Mouse (Mus musculus) frontal cortex, postnatal 25 days (tissue): ENCODE measurements around the gene C5ar2.
"Not testable (repeated sequence)": the region's sequence is repeated elsewhere in the genome, so short reads cannot be mapped to it uniquely, and the experiment has no call there.

ENCODE experiments used
- DNase-seq, 2 experiments: peaks; one replicate each; pipeline ENCODE4 v3.0.0; 2022; ENCODE audit warnings: low spot score in 2 of 2

Gene C5ar2

GRCm38 (mm10) chr7:16244067-16244466, at the start of gene C5ar2:
Gene C5ar2, minus strand, starts transcription at chr7:16244154.
- DNase-seq = no peak

- no peak for DNase-seq
Observed at GRCm38 (mm10) chr7:16287791-16288190, 43.8 kb upstream of the C5ar2 start.

GRCm38 (mm10) chr7:16287016-16287415, 43.1 kb upstream of the C5ar2 start:
- DNase-seq = no peak

GRCm38 (mm10) chr7:16286026-16286961, 42.3 kb upstream of the C5ar2 start, which contains the start of gene Ccdc9:
Gene Ccdc9, minus strand, starts transcription at chr7:16286795.
- DNase-seq = peak; percentile 96 to 98

GRCm38 (mm10) chr7:16285450-16286025, 41.6 kb upstream of the C5ar2 start:
- DNase-seq = peak in 1 of 2 experiments; percentile 41

GRCm38 (mm10) chr7:16284904-16285303, 41.0 kb upstream of the C5ar2 start:
- DNase-seq = no peak

GRCm38 (mm10) chr7:16284001-16284400, 40.0 kb upstream of the C5ar2 start:
- no peak for DNase-seq

GRCm38 (mm10) chr7:16282334-16282733, 38.4 kb upstream of the C5ar2 start:
- no peak for DNase-seq

GRCm38 (mm10) chr7:16280721-16281120, 36.8 kb upstream of the C5ar2 start:
- DNase-seq = no peak

- DNase-seq = no peak
Observed at GRCm38 (mm10) chr7:16274922-16275890, 31.3 kb upstream of the C5ar2 start.

GRCm38 (mm10) chr7:16273766-16274140, 29.8 kb upstream of the C5ar2 start:
- peak; percentile 42 to 59 for DNase-seq

GRCm38 (mm10) chr7:16273081-16273765, 29.3 kb upstream of the C5ar2 start, which contains the start of gene Inafm1:
Gene Inafm1, minus strand, starts transcription at chr7:16273617.
- DNase-seq = peak; percentile 54 to 66

GRCm38 (mm10) chr7:16272681-16273080, 28.7 kb upstream of the C5ar2 start:
- peak; percentile 31 to 48 for DNase-seq

- no peak for DNase-seq
Observed at GRCm38 (mm10) chr7:16271139-16271538, 27.2 kb upstream of the C5ar2 start.

- not testable (repeated sequence) for DNase-seq
Observed at GRCm38 (mm10) chr7:16266593-16266992, 22.6 kb upstream of the C5ar2 start.

GRCm38 (mm10) chr7:16265856-16266255, 21.9 kb upstream of the C5ar2 start:
- no peak for DNase-seq

- DNase-seq = no peak
Observed at GRCm38 (mm10) chr7:16263843-16264242, 19.9 kb upstream of the C5ar2 start.

GRCm38 (mm10) chr7:16263015-16263787, 19.2 kb upstream of the C5ar2 start:
- peak; percentile 73 to 75 for DNase-seq

- DNase-seq = no peak
Observed at GRCm38 (mm10) chr7:16261097-16261496, 17.1 kb upstream of the C5ar2 start.

GRCm38 (mm10) chr7:16259110-16259590, 15.2 kb upstream of the C5ar2 start, which contains the start of gene C5ar1:
Gene C5ar1, minus strand, starts transcription at chr7:16259540.
- DNase-seq = no peak
